Mouse (Mus musculus): ENCODE measurements around the gene Zbtb40.

DNA sequence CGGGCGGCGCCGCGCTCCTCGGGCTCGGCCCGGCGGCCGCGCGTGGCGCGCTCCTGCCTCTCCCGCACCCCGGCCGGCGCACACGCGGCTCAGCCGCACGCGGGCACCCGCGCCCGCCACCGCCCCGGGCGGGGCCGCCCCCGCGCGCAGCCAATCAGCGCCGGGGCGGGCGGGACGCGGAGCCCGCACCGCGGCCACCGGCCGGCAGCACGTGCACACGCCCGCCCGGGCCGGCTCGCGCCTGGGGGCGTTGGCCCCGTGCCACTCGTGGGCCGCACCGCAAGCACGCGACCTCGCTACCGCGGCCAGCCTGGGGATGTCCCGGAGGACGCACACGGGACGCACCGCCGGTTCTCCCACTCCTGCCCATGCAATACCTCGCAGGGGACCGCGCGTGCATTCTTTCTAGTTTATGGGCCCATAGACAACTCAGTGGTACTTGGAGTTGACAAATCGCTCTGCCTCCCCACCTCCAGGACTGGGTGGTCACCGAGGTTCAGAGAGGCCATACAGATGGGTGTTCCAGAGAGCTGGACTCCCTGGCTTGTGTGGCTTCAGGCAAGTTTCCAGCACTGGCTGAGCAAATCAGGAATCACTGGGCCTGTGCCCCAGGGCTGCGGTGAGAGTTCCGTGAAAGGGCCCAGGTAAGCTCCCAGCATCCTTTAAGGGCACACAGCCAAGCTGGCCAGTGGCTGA lies 91.7 kb downstream of the Zbtb40 start, which contains the start of gene Epha8:
- TF ChIP-seq POLR2A (IDR thresholded peaks at IDR 0.05; ENCODE audit: borderline replicate concordance, extremely low read depth, insufficient read depth, insufficient read length, poor library complexity, severe bottlenecking) = no peak
- no peak for TF ChIP-seq CTCF (IDR thresholded peaks at IDR 0.05; ENCODE audit: borderline replicate concordance, extremely low read depth, insufficient read depth, insufficient read length)

All from brain, embryonic 14.5 days (tissue).